14 mouse cellular contexts compared by ENCODE assay signal in the genomic region with DNA sequence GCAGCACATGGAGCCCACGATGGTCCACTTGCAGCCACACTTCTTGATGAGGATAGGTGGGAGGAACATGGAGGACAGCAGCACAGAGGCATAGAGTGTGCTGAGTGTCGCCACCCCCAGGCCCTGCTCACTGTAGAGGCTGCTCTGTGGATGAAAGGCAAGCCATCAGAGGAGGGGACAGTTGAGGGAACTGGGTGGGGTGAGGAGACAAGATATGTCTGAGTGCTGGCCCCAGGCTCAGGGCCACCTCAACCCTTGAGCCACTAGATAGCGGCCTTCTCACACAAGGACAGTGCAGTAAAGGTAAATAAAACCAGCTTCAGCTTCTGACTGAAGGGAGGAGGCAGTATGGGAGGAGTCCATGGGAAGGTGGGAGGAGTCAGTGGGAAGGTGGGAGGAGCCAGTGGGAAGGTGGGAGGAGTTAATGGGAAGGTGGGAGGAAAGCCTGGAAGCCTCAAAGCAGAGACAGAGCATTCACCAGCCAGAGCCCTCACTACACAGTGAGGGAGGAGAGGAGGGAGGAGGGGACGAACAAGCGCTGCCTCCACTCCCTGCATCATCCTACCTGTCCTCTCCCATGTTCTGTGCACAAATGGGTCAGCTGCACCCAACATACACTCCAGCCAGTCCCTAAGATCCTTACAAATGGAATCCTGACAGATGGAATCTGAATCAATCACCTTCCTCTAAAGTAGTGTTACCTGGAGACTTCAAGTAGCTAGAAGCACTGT. TPM values are rescaled to one million over a fixed set of nuclear protein-coding genes. Genes with fewer than 3 reads are reported as not detected.
DNase-seq lines count a peak whose midpoint lies in the region; ATAC-seq and TF ChIP-seq lines count a peak whose summit lies in the region.
"Not testable (repeated sequence)": the region's sequence is repeated elsewhere in the genome, so short reads cannot be mapped to it uniquely, and the experiment has no call there.
"Had no signal": no experiment of that assay in that cellular context is flagged by ENCODE, and none has a peak within 500 bp of the region (broad histone marks: within the 10 kb centered on the region; RNA-seq: fewer than 3 reads in every experiment).

No protein-coding gene starts in this region.

- not testable (repeated sequence) for H3K9ac ChIP-seq in forebrain, embryonic 11.5 days (ENCODE audit: low read length); heart, embryonic 12.5 days; hindbrain, embryonic 14.5 days; intestine, postnatal 0 days (ENCODE audit: low read depth, low read length); liver, embryonic 13.5 days; midbrain, embryonic 13.5 days (replicated peaks)

- DNase-seq in forebrain, embryonic 11.5 days (ENCODE audit: low spot score); hindbrain, embryonic 14.5 days (ENCODE audit: low spot score); liver, embryonic 13.5 days: not testable (repeated sequence)

- not testable (repeated sequence) for H3K9me3 ChIP-seq in forebrain, embryonic 11.5 days (ENCODE audit: control insufficient read depth, low read length); heart, embryonic 12.5 days (replicated peaks); hindbrain, embryonic 14.5 days (ENCODE audit: control insufficient read depth, low read length); intestine, postnatal 0 days (ENCODE audit: control insufficient read depth); liver, embryonic 13.5 days (replicated peaks); midbrain, embryonic 13.5 days

- not testable (repeated sequence) for H3K27me3 ChIP-seq in forebrain, embryonic 11.5 days (ENCODE audit: control insufficient read depth, insufficient read depth, low read length); heart, embryonic 12.5 days (replicated peaks); hindbrain, embryonic 14.5 days (ENCODE audit: control insufficient read depth, insufficient read depth, low read length); intestine, postnatal 0 days (replicated peaks; ENCODE audit: control insufficient read depth, insufficient read depth, low read length); liver, embryonic 13.5 days; midbrain, embryonic 13.5 days

- H3K4me2 ChIP-seq in forebrain, embryonic 11.5 days (ENCODE audit: low read depth, low read length, severe bottlenecking); heart, embryonic 12.5 days; hindbrain, embryonic 14.5 days (replicated peaks); intestine, postnatal 0 days (replicated peaks; ENCODE audit: low read depth); liver, embryonic 13.5 days; midbrain, embryonic 13.5 days (replicated peaks): not testable (repeated sequence)

- not testable (repeated sequence) for H3K36me3 ChIP-seq in forebrain, embryonic 11.5 days (ENCODE audit: control insufficient read depth, insufficient read depth, low read length); heart, embryonic 12.5 days; hindbrain, embryonic 14.5 days (replicated peaks; ENCODE audit: control insufficient read depth, insufficient read depth); intestine, postnatal 0 days (ENCODE audit: control insufficient read depth, insufficient read depth); liver, embryonic 13.5 days; midbrain, embryonic 13.5 days

- not testable (repeated sequence) for H3K4me3 ChIP-seq in forebrain, embryonic 11.5 days (ENCODE audit: low read depth, low read length); heart, embryonic 12.5 days; hindbrain, embryonic 14.5 days (replicated peaks; ENCODE audit: low read length); intestine, postnatal 0 days (ENCODE audit: low read depth, low read length); liver, embryonic 13.5 days (replicated peaks); midbrain, embryonic 13.5 days (replicated peaks)

- peak; percentile 31; the same call in 1 of the 2 replicates for ATAC-seq in forebrain, embryonic 11.5 days (replicated peaks; ENCODE audit: low FRiP score)
- peak; percentile 62 for ATAC-seq in heart, embryonic 12.5 days (ENCODE audit: insufficient number of reproducible peaks, low FRiP score)
- ATAC-seq in hindbrain, embryonic 14.5 days (ENCODE audit: low FRiP score): peak; percentile 47
- peak; percentile 34; the same call in 1 of the 2 replicates for ATAC-seq in intestine, postnatal 0 days
- ATAC-seq in liver, embryonic 13.5 days (ENCODE audit: low read depth): peak; percentile 39; the same call in 1 of the 2 replicates
- ATAC-seq in midbrain, embryonic 13.5 days: peak; percentile 76
- peak; percentile 2; the same call in 1 of the 2 replicates for ATAC-seq in neutrophil, adult 5-6 weeks (ENCODE audit: extremely low read depth, insufficient number of reproducible peaks, low FRiP score, poor library complexity, severe bottlenecking)

- H3K27ac ChIP-seq in forebrain, embryonic 11.5 days (ENCODE audit: low read depth, low read length); heart, embryonic 12.5 days (ENCODE audit: poor library complexity, severe bottlenecking); hindbrain, embryonic 14.5 days; intestine, postnatal 0 days (ENCODE audit: low read depth, low read length); liver, embryonic 13.5 days; midbrain, embryonic 13.5 days: not testable (repeated sequence)

- TF ChIP-seq CTCF in intestine, postnatal 0 days (IDR thresholded peaks at IDR 0.05; ENCODE audit: low read depth): not testable (repeated sequence)

- WGBS in forebrain, embryonic 11.5 days: 100% methylated on average over 2 of the region's 5 CpGs
- 69% methylated on average over 2 of the region's 5 CpGs for WGBS in heart, embryonic 12.5 days
- WGBS in hindbrain, embryonic 14.5 days: 86% methylated on average over 2 of the region's 5 CpGs
- 91% methylated on average over 2 of the region's 5 CpGs for WGBS in intestine, postnatal 0 days
- 83% methylated on average over 2 of the region's 5 CpGs for WGBS in liver, embryonic 13.5 days (ENCODE audit: insufficient replicate concordance)
- WGBS in midbrain, embryonic 13.5 days: 82% methylated on average over 2 of the region's 5 CpGs

- not testable (repeated sequence) for H3K4me1 ChIP-seq in forebrain, embryonic 11.5 days (replicated peaks; ENCODE audit: control insufficient read depth, insufficient read depth, low read length); heart, embryonic 12.5 days (replicated peaks); hindbrain, embryonic 14.5 days (replicated peaks; ENCODE audit: control insufficient read depth, insufficient read depth, low read length); intestine, postnatal 0 days (replicated peaks; ENCODE audit: control insufficient read depth, insufficient read depth, low read length); liver, embryonic 13.5 days (replicated peaks); midbrain, embryonic 13.5 days (replicated peaks)

RNA-seq across cellular contexts. Expression of a gene that starts 8.1 kb away (rescaled TPM):
- polyA plus RNA-seq in forebrain, embryonic 11.5 days (2014; fragmentation: Nextera tagmentation; extraction: Ambion mirVana): not detected in 2 replicates
- not detected in 2 replicates for polyA plus RNA-seq in heart, embryonic 12.5 days (2016; fragmentation: Nextera tagmentation; extraction: Ambion mirVana)
- polyA plus RNA-seq in hindbrain, embryonic 14.5 days (2014; fragmentation: Nextera tagmentation; extraction: Ambion mirVana): not detected in 2 replicates
- polyA plus RNA-seq in intestine, postnatal 0 days (2015; fragmentation: Nextera tagmentation; extraction: Ambion mirVana): 0.16 and 0.20 TPM in 2 replicates
- 0.05 TPM in 1 of 2 replicates, not detected in the other for polyA plus RNA-seq in liver, embryonic 13.5 days (2015; fragmentation: Nextera tagmentation; extraction: Ambion mirVana)
- polyA plus RNA-seq in midbrain, embryonic 13.5 days (2015; fragmentation: Nextera tagmentation; extraction: Ambion mirVana): 0.07 TPM in 1 of 2 replicates, not detected in the other
- 0.61 and 1.2 TPM in 2 replicates for total RNA-seq in neutrophil, adult 5-6 weeks (2017)
- total RNA-seq: gastrocnemius, postnatal 25 days; heart, postnatal 36 days; layer of hippocampus, adult 2 months; layer of hippocampus, postnatal 36 days; left cerebral cortex, postnatal 14 days had no signal
- polyA plus RNA-seq: C2C12; forebrain, embryonic 14.5 days had no signal

Comparison
In these comparisons a context has a peak if more than half of its experiments do, and no peak if none do; other contexts are left out.
1. ATAC-seq: peak in every context shown above with its lines; median percentile 76 in midbrain, embryonic 13.5 days; 62 in heart, embryonic 12.5 days; 47 in hindbrain, embryonic 14.5 days; 39 in liver, embryonic 13.5 days; 34 in intestine, postnatal 0 days; 31 in forebrain, embryonic 11.5 days; 2 in neutrophil, adult 5-6 weeks.